Mouse (Mus musculus): ENCODE results near the gene Igfbp7.

The Igfbp7 gene

DNA sequence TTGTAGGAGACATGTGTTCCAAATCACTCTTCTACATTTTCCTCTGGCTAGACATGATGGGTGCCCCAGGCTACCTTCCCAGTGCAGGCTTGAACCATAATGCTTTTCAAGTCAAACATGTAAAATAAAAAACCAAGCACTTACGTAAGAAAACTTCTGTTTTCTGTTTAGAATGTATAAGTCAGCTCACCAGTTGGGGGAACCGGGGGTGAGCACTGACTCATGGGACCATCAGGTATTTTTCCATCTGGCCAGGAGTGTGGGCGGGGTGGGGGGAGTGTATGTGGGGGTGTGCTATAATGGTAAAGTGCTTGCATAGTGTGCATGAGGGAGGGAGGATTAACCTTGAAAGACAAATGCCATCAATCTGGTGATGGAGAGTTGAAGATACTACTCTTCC, 29.8 kb downstream of the Igfbp7 start:
- no peak for DNase-seq

DNA sequence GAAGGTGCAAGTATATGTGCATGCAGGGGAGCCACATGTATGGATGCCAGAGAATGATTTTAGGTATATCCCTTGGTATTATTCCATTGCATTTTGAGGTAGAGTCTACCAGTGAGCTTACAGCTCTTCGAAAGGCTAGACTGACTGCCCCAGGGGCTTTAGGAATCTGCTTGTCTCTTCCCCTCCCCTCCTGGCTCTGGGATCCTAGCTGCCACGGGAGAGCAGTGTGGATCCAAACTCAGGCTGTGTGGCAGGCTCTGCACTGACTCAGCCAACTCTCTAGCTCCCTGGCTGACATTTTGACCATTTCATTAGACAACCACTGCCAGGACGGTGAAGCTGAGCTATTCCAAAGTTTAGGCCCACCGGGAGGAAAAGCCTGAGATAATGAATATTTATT, 32.3 kb downstream of the Igfbp7 start:
- DNase-seq: no peak

DNA sequence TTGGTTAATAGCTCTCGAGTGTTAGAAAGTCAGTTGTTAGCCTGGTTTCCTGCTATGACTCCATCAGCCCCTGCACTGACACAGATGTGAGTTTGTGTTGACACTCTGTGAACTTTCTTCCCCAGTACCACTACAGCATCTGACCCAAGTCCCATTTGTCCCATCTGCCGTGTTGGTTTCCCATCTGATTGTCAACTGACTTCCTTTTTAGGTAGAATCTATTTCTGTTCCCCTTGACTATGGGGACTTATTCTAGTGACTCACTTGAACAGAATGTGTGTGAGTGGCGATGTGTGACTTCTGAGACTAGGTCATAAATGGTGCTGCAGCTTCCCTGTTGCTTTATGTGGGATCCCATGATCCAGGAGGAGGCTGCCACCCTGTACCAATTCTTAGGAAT, 32.9 kb downstream of the Igfbp7 start:
- DNase-seq: no peak

DNA sequence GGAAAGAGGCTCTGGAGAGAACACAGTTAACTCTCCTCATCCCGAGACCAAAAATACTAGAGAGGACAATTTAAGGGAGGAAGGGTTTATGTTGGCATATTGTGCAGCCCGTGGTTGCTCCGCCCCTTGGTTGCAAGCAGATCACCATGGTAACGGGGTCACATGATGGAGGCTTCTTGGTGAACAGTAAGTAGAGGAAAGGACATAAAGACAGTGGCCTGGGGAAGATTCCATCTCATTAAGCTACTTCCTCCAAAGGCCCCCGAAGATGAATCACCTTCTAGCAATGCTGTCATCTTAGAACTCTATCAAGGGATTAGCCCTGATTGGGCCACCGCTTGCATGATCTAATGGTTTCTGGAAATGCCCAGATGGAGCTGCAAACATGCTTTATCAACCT, 35.1 kb downstream of the Igfbp7 start:
- no peak for DNase-seq

DNA sequence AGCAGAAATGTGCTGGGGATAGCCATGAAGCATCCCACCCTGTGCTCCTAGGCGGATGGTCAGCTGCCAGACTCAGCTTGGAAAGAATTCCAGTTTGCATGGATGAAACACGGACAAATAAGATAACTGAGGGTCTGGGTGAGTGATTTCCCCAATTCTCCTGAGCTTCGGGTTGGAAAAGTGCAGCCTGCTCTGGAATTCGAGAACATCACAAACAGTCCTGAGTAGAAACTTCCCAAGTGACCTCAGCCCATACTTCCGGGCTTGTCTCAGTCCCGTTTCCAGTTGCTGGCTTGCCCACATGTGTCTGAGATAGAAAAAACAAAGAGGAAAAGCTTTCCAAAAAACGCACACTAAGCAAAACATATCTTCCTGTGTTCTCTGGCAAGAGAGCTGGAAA, 35.6 kb downstream of the Igfbp7 start:
- no peak for DNase-seq

DNA sequence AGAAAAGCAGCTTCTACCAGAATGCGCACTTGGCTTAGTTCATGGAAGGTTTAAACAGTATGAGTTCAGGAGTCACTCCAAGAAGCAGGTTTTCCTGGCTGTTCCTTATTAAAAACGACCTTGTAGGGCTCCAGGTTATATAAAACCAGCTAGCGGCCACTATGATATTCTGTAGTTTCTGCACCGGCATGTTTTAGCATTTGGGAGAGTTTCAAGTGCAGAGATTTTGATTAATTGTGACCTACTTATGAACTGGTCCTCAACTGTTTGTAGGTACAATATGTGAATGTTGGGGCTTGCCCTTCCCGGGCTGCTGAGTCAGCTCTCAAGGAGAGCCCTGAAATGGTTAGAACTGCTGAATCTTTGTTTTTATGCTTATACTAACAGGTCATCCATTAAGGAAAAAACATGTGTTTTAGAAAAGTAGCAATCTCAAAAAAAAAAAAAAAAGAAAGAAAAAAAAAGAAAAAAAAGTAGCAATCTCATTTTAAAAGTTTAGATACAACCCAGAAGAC, 37.4 kb downstream of the Igfbp7 start:
- DNase-seq: no peak

DNA sequence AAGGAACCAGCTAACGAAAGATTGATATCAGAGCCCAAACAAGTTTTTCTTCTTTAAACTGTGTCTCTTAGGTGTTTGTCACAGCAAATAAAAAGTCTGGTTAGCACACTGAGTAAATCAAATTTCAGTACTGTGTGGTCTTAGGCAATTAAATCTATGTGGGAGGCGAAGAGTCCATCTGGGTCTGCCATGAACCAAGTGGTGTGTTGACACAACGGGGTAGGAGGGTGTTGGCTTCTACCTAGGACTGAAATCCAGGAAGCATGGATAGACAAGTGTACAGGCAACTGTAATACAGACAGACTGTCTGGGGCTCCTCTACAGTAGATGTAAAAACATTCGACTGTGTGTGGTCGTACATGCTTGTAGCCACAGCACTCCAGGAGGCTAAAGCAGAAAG, 38.4 kb downstream of the Igfbp7 start:
- no peak for DNase-seq

DNA sequence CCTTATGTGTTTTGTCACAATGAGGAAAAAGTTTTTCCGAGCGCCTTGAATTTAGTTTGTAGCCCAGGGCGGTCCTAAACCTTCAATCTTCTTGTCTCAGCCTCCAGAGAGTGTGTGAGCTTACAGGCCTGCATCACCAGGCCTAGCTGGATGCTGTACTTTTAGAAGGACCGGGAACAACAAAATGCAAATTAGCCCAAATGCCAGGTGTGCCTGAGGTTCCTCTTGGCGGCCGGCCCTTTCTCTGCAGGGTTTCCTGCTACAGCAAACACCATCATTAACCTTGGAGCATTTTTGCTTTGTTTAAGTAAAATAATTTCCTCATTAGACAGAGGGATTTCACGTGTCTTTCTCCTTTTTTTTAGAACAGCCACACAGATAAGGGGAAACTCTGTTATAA, 39.6 kb downstream of the Igfbp7 start:
- DNase-seq: no peak

DNA sequence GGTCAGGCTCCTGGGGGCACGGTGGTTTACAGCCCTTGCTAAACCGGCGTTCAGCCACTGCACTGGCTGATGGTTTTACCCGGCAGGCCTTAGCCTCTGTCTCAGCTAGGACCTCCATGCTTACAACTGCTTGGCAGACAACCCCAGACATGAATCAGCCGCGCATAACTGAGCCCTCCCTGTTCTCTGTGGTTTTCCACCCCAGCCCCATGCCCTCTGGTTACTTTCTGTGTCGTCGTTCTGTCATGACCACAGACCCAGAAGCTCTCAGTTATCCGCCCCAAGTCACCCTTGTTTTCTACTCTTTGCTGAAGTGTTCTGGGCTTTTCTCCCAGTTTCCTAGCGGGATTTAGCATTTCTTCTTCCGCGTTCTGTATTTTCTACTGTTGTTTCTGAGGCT, 40.2 kb downstream of the Igfbp7 start:
- DNase-seq: peak; percentile 75

DNA sequence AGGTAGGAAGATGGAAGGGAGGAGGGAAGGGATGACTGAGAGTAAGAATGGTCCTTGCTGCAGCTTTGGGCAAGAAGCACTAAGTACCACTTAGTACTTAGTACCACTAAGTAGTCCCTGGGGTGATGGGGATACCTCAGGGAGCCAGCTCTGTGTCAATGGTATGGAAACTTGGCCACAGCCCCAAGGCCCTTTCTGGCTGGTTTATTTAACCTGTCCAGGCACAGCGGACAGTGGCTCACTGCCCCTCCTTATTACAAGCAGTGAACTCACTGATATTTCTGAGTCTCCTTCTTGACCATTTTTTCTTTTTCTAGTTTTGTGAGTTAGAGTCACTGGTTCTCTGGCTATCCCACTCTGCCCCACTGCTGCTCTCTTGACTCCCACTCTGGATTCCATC, 40.7 kb downstream of the Igfbp7 start:
- DNase-seq: no peak

DNA sequence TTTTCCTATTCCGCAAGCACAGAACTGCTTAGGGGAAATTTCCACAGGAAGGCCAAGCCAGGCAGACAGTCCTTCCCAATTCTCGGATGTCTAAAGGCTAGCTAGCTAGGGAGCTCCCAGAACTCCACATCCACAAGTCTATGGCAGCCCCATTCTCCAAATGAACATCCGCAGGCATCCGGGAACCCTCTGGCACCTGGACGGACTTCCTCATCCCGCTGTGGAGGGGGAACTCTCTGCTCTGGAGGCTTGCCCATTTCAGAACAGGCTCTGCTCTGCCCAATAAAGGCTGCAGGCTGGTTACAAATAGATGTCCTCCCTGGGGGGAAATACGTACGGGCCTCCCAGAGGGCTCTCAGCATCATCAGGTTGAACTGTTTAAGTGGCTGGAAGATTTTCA, 41.5 kb downstream of the Igfbp7 start:
- DNase-seq: no peak

DNA sequence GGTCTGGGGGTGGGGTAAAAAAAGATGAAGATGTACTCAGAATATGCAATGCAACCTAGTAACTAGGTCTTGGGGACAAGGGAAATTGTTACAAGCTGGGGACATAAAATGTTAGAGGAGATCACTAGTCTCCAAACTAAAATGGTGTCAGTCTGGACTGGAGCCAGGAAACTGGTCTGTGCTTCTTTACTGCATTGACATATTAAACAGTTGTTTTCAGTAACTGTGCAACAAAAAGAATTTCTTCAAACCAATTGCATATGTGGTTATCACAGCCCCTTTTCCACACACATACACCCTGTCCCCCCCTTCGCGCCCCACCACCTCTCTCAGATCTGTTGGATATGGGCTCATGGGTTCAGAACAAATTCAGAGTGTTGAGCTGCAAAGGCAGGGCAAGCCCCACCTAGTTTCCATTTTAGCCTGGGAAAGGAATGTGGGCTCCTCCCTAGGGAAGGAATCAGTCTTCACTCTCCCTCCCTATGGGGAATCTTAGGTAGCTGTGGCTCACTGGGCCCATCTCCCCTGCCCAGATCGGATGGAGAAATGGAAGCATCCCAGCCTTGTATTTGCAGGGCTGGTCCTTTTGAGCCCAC, 43.3 kb downstream of the Igfbp7 start:
- DNase-seq: no peak

DNA sequence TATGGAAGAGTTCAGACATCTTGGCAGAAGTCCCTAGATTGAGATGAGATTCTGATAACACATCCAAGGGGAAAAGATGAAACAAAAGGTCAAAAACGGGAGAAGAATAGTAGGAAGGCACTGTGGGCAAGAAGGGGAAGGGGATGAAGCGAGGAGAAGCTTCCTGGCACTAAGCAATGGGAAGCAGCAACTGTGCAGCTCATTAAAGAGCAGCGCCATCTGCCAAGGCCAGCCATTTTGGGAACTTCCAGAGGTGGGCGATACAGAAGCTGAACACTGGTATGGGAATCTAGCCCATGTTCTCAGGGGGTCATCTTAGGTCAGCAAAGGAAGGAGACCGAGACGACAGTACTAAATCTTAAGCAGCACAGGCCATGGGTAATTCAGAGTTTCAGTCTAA, 44.2 kb downstream of the Igfbp7 start:
- no peak for DNase-seq

DNA sequence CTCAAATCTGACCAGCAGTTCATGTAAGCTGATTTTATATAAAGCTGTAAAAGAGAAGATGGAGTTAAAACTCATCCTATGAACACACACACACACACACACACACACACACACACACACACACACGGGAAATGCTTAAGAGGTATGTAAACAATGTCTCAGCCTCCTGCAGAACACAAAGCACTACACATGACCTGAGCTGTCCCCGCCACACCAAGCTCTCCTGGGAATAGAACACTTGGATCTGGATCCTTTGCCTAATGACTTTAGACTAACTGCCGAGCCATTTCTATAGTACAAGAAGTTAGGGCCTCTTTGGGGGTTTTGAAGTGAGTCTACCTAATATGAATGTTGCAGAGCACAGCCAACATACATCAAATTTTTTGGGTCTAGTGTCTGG, 45.7 kb downstream of the Igfbp7 start:
- no peak for DNase-seq

DNA sequence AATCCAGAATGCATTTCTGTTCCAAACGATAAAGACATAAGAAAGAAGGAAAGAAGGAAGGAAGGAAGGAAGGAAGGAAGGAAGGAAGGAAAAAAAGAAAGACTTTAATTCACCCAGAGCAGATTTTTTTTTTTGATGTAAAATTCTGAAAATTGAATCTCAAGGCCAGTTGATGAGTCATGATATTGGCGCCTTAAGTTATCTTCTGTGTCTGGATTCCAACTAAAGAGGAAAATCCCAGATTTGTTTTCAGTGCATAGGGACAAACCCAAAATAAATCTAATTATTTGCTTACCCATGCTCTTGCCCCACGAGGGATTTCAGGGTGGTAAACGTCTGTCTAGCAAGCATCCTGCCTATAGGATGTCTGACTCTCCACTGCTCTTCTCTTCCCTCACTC, 46.8 kb downstream of the Igfbp7 start:
- DNase-seq: no peak

DNA sequence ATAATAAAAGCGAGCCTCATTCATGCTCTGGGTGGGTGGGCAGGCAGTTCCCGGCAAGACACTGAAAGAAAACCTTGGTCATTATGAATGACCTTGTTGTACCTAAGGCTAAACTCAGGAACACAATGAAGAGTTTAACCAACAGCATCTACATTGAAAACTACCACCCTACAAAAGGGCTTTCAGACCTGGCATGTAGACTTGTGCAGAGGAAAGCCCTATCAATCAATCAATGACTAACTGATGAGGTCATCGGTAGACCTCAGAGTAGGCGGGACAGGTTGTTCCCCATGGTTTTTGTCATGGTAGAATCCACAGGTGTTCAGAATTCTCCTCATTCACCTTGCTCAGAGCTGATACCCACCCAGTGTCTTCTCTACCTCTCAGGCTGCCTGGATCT, 47.9 kb downstream of the Igfbp7 start:
- DNase-seq: no peak

DNA sequence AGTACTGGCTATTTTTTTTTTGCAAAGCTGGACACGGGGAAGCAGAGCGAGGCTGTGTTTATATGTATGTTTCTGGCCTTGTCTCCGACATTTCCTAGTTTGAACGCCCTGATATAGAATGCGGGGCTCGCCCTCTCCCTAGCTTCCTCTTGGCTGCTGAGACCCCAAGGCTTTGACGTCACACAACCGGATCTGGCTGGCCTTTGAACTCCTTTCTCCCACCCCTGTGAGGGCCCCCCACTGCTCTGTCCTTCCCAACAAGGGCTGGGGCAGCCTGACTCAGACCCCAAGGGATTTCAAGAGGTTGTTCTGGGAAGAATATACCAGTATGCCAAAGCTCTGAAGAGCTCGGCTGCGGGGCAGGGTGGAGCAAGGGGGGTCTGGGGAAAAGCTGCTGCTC, 49.5 kb downstream of the Igfbp7 start:
- peak; percentile 81 for DNase-seq

DNA sequence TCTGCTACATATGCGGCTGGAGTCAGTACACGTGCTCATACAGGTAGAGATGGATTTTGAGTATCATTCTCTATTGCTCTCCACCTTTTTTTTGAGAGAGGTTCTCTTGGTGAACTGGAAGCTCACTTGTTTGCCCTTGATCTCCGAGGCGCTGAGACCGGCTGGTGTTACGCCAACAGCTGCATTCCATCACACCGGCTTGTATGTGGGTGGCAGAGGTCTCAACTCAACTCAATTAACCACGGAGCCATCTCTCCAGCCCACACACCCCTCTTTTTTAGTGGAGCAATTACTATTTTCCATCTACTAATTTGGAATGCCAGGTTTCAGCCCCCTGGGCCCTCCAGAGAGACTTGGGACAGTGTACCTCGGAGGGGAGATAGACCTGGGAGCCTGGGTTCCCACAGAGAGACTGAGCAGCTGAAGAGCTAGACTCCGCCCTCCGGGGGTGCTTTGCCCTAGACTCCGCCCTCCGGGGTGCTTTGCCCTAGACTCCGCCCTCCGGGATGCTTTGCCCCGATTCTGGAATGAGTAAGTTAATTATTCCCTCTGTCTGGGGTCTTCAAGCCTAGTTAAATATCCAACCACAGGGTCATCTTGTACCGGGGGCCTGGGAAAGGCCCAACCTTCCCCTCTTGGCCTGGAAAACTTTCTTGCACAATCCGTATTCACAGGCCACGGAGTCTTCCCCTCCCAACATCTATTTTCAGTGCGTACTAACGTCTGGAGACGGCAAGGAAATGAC, 50.3 kb downstream of the Igfbp7 start:
- peak; percentile 93 for DNase-seq

DNA sequence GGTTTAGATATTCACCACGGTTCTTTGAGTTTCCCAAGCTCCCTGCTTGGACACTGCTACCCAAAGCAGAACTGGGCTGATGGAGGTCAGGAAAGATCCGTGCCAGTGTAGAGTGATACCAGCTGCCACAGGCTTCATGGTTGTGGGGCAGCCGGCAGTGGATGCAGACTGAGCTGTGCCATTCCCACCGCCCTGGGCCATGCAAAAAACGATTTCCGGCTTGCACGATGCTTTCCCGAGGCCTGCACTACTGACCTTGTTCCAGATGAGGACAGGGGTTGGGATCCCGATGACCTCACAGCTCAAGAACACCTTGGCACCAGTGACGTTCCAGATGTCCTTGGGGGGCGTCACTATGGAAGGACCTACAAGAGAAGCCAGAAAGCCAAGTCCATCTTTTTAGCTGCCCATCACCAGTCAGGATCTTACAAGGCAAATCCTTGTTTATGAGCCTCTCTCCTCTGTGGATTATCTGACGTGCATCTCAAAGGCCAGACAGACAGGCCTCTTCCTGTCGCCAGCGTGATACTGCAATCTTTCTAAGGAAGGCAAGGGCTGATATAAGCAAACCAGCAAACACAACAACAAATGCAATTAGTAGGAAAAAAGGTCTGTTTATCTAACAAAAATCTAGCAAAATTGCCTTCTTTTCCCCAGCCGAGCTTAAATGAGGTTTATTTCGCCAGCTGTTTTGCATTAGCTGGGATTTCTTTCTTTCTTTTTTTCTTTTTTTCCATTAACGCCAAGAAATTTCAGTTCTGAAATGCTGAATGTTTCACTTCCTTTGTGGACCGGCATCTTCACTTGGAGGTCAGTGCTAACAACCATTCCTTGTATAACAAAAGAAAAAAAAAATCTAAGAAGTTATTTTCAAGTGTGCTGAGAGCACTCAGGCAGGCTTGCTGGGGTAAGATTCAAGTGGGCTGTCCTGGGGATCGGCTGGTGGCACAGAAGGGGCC, 52.3 kb downstream of the Igfbp7 start:
- no peak for DNase-seq

DNA sequence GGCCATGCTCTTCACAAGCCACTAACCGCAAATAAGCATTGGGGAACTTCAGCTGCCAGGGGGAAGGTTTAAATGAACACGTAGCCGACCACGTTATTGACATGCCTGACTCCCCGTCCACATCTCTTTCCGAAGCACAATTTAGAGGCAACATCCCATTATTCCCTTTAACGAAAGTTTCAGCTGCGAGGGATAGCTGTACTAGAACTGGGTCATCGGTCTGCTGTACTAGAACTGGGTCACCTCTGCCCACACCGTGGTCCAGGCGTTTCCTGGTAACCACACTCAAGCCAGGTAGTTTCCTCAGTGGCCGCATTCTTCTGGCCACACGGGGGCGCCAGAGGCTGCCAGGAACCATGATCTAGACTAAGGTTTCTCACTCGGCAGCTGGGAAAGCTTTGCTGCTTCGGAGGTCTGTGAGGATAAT, 53.5 kb downstream of the Igfbp7 start:
- peak; percentile 94 for DNase-seq

DNA sequence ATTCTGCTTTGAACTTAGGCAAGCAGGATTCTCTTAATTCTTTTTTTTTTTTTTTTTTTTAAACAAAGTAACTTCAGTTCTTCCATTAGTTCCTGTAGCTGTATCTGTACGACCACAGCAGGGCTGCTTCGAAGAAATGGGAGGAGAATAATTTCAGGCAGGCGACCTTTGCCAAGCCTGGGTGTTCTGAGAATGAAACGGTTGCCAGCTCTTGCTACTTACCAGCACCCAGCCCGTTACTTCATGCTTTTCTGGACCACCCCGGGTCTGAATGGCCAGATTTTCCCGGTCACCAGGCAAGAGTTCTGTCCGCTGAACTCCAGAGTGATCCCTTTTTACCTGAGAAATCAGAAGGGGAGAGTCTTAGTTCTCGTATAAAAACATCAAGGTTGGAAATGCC, 56.1 kb downstream of the Igfbp7 start:
- DNase-seq: peak; percentile 62

DNA sequence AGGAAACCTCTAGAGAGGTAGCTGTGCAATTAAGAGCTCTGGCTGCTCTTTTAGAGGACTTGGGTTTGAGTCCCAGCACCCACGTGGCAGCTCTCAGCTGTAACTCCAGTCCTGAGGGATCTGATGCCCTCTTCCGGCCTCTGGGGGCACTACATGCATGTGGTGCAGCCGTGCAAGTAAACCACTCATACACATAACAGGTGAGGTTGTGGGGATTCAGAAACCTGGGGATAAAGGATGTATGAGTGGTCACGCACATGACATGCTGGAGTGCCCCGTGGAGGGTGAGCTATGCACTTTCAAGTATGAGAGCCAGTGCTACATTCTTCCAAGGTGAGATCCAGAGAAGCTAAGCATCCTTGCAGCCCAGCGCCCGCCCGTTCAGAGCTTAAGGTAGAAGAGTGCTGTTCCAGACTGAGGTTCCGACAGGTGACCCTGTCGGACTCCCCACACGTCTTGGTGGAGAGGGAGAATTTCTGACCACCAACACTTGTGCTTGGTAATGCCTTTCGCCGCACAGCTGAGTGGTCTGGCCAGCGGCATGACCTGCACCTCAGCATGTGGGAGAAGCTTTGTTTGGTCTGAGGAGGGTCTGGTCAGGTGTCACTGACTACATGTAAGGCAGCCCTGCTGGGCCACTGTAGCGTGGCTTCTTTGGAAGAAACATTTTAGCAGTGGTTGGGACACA, 57.7 kb downstream of the Igfbp7 start:
- DNase-seq: no peak

DNA sequence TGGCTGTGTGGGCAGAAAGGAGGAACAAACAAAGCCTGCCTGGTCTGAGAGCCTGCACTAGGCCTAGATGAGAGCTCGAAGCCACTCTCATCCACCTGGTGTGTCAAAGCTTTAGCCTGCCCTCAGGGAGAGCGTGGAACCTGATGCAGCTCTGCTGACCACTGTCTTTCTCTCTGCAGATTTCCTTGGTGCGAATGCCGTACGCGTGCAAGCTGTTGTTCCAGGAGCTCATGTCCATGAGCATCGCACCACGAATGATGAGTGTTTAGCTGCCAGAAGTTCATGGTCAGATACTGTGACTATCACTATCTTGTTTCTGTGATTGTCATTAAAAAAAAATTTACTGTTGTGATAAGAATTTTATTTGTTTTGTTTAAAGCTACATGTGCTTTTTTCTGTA, 58.9 kb downstream of the Igfbp7 start:
- DNase-seq: no peak

All from kidney, postnatal 14 days (tissue).